Mouse (Mus musculus) liver, adult 2 months (tissue): ENCODE results near the gene Park7. TPM values are rescaled to one million over a fixed set of nuclear protein-coding genes. Genes with fewer than 3 reads are reported as not detected.

Source experiments
- DNase-seq: peaks from one replicate; pipeline ENCODE4 v3.0.0-alpha.2; 2011; ENCODE audit warnings: low read depth, low spot score; ENCODE audit errors: extremely low read depth
- H3K27ac ChIP-seq: fragments of 200-500 bp; replicated peaks from 2 replicates; pipeline ENCODE4 v1.5.1; 2012; ENCODE audit warnings: low read depth, mild to moderate bottlenecking, control low read depth, inconsistent platforms, low read length; ENCODE audit not compliant: insufficient read depth
- H3K27me3 ChIP-seq: fragments of 200-500 bp; 2 replicates; pipeline ENCODE4 v1.6.1; 2012; ENCODE audit warnings: mild to moderate bottlenecking, moderate library complexity, low read length, inconsistent platforms; ENCODE audit not compliant: control insufficient read depth, insufficient read depth
- H3K36me3 ChIP-seq: fragments of 200-500 bp; 2 replicates; pipeline ENCODE4 v1.6.1; 2012; ENCODE audit warnings: low read length, inconsistent platforms; ENCODE audit not compliant: control insufficient read depth, insufficient read depth
- H3K4me1 ChIP-seq: fragments of 200-500 bp; 2 replicates; pipeline ENCODE4 v1.6.1; 2011; ENCODE audit warnings: low read length; ENCODE audit not compliant: control insufficient read depth, insufficient read depth
- H3K4me3 ChIP-seq: fragments of 200-500 bp; 2 replicates; pipeline ENCODE4 v1.5.1; 2011; ENCODE audit warnings: low read depth, mild to moderate bottlenecking, control low read depth, low read length, moderate library complexity; ENCODE audit not compliant: insufficient read depth
- H3K79me2 ChIP-seq: fragments of 200-500 bp; 2 replicates; pipeline ENCODE4 v1.6.1; 2012; ENCODE audit warnings: inconsistent platforms, mild to moderate bottlenecking, low read length, moderate library complexity; ENCODE audit not compliant: control insufficient read depth, insufficient read depth
- H3K9ac ChIP-seq: fragments of 200-500 bp; 2 replicates; pipeline ENCODE4 v1.6.1; 2012; ENCODE audit warnings: low read depth, mild to moderate bottlenecking, control low read depth, inconsistent platforms, low read length
- CTCF ChIP-seq: fragments of 200-500 bp; IDR thresholded peaks from 2 replicates; pipeline ENCODE4 v1.5.1; 2011; ENCODE audit warnings: low read depth, low read length, control low read depth
- POLR2A ChIP-seq: fragments of 200-500 bp; IDR thresholded peaks from 2 replicates; pipeline ENCODE4 v1.6.1; 2011; ENCODE audit warnings: low read length, control low read depth; ENCODE audit not compliant: insufficient read depth; ENCODE audit errors: extremely low read depth
- WGBS: fragments of 180-500 bp; shearing (Covaris S2); methylation state at CpG from one replicate; pipeline ENCODE4 v1.1.7; 2018; 5-methylcytosine and 5-hydroxymethylcytosine counted together
- polyA plus RNA-seq: library from polyadenylated mRNA; depleted of rRNA; stranded (reverse); fragments of >200 nt; gene quantifications from 2 replicates; pipeline ENCODE4 v1.2.3, GENCODE M21; 2012
- total RNA-seq: library from RNA; depleted of rRNA; stranded (reverse); fragments of >200 nt; gene quantifications from 2 replicates; pipeline ENCODE4 v1.2.3, GENCODE M21; 2014

The Park7 gene
- total and polyA plus RNA-seq, 2 experiments: 148 to 324 TPM

DNA sequence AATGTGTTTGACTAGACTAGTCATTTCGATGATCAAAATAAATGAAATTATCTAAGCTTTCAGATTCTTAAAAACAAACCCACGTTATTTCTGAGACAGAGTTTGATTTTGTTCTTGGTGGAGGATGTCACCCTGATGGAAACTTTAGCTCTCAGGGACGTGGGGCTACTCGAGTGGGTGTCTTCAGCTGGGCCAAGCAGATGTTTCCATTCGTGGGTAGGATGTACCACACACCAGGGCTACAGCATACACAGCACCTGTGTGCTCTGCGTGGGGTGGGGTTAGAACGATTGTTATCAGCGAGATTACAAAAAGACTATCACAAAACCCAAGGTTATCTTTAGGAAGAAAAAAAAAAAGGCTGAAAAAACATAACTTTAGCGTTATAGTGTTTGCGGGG is 36.7 kb upstream of the Park7 start:
- DNase-seq: no peak
- 72% methylated on average over 10 of the region's 10 CpGs for WGBS
- peaks cover 3% of the 10 kb centered on the region; the same call in 1 of the 2 replicates for H3K27me3 ChIP-seq
- H3K4me3 ChIP-seq: no peak overlapping the region
- H3K4me1 ChIP-seq: no peaks in the 10 kb centered on the region
- TF ChIP-seq POLR2A: no peak
- TF ChIP-seq CTCF: no peak
- H3K36me3 ChIP-seq: no peaks in the 10 kb centered on the region
- H3K79me2 ChIP-seq: no peaks in the 10 kb centered on the region
- H3K27ac ChIP-seq: no peak overlapping the region
- no peak overlapping the region for H3K9ac ChIP-seq

DNA sequence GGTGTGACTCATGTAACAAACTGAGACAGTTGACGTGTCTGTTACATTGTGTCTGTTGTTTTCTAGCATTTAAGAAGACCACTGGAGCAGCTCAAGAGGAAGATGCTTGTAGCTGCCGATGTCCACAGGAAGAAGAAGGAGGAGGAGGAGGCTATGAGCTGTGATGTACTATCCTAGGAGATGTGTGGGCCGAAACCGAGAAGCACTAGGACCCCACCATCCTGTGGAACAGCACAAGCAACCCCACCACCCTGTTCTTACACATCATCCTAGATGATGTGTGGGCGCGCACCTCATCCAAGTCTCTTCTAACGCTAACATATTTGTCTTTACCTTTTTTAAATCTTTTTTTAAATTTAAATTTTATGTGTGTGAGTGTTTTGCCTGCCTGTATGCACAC is 30.5 kb upstream of the Park7 start:
- Histone ChIP-seq H3K36me3 (no peaks in the 10 kb centered on the region), H3K4me1 (no peaks in the 10 kb centered on the region), H3K79me2 (no peaks in the 10 kb centered on the region), H3K9ac (no peak overlapping the region), H3K27me3 (peaks cover 3% of the 10 kb centered on the region; the same call in 1 of the 2 replicates), H3K4me3 (no peak overlapping the region), H3K27ac (no peak overlapping the region)
- 95% methylated on average over 7 of the region's 7 CpGs for WGBS
- no peak for DNase-seq
- TF ChIP-seq CTCF (no peak), POLR2A (no peak)

DNA sequence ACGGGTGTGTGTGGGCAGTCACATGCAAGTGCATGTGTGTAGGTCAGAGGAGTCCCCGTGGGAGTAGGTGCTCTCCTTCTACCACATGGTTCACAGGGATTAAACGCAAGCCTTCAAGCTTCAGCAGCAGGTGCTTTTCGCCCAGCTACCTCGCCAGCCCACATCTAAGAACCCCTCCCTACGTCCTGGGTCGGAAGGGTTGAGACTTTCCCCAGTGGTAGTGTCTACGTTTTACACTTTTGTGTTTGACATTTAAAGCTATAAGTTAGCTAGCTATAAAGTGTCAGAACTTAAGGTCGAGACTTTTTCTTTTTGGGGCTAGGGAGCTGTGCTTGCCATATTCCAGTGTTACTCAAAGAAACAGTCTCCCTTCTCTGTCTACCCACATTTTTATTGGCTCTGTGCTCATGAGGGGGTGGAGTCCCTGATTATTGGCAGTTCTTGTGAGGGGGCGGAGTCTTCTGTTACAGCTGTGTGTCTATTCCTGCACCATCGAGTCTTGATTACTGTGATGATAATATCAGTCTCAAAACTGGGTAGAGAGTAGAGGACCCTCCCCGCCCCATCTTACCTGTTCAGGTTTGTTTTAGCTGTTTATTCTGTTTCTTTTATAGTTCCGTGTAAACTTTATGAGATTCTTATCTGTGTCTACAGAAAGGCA is 25.9 kb upstream of the Park7 start:
- DNase-seq: no peak
- TF ChIP-seq CTCF (no peak), POLR2A (no peak)
- H3K27me3 ChIP-seq: no peaks in the 10 kb centered on the region
- WGBS: 75% methylated on average over 13 of the region's 13 CpGs
- H3K9ac ChIP-seq: no peak overlapping the region
- H3K27ac ChIP-seq: no peak overlapping the region
- H3K4me1 ChIP-seq: no peaks in the 10 kb centered on the region
- H3K4me3 ChIP-seq: no peak overlapping the region
- no peaks in the 10 kb centered on the region for H3K36me3 ChIP-seq
- H3K79me2 ChIP-seq: no peaks in the 10 kb centered on the region

GRCm38 (mm10) chr4:150938063-150938452 is 23.8 kb upstream of the Park7 start:
- no peak overlapping the region for H3K27ac ChIP-seq
- H3K36me3 ChIP-seq: no peaks in the 10 kb centered on the region
- DNase-seq: no peak
- 42% methylated on average over 14 of the region's 14 CpGs for WGBS
- H3K4me1 ChIP-seq: no peaks in the 10 kb centered on the region
- TF ChIP-seq CTCF (no peak), POLR2A (no peak)
- H3K27me3 ChIP-seq: no peaks in the 10 kb centered on the region
- H3K79me2 ChIP-seq: no peaks in the 10 kb centered on the region
- H3K4me3 ChIP-seq: no peak overlapping the region
- H3K9ac ChIP-seq: no peak overlapping the region

GRCm38 (mm10) chr4:150937293-150938062 is 23.2 kb upstream of the Park7 start:
- H3K9ac ChIP-seq: no peak overlapping the region
- no peaks in the 10 kb centered on the region for H3K36me3 ChIP-seq
- H3K4me1 ChIP-seq: no peaks in the 10 kb centered on the region
- H3K27me3 ChIP-seq: no peaks in the 10 kb centered on the region
- DNase-seq: no peak
- 79% methylated on average over 16 of the region's 16 CpGs for WGBS
- no peaks in the 10 kb centered on the region for H3K79me2 ChIP-seq
- no peak overlapping the region for H3K27ac ChIP-seq
- H3K4me3 ChIP-seq: no peak overlapping the region
- TF ChIP-seq POLR2A (no peak), CTCF (no peak)

- DNase-seq: no peak
- WGBS: 75% methylated on average over 1 of the region's 1 CpGs
- H3K36me3 ChIP-seq: no peaks in the 10 kb centered on the region
These were observed 19.3 kb upstream of the Park7 start for GRCm38 (mm10) chr4:150933503-150933902.

More at GRCm38 (mm10) chr4:150933503-150933902, 19.3 kb upstream of the Park7 start:
- Histone ChIP-seq H3K27ac (no peak overlapping the region), H3K4me3 (no peak overlapping the region), H3K4me1 (no peaks in the 10 kb centered on the region), H3K27me3 (no peaks in the 10 kb centered on the region), H3K79me2 (no peaks in the 10 kb centered on the region), H3K9ac (no peak overlapping the region)
- no peak for TF ChIP-seq CTCF
- TF ChIP-seq POLR2A: no peak
